Mouse (Mus musculus): ENCODE measurements around the gene Chd2.
"Not testable (repeated sequence)": the region's sequence is repeated elsewhere in the genome, so short reads cannot be mapped to it uniquely, and the experiment has no call there.

The Chd2 gene

DNA sequence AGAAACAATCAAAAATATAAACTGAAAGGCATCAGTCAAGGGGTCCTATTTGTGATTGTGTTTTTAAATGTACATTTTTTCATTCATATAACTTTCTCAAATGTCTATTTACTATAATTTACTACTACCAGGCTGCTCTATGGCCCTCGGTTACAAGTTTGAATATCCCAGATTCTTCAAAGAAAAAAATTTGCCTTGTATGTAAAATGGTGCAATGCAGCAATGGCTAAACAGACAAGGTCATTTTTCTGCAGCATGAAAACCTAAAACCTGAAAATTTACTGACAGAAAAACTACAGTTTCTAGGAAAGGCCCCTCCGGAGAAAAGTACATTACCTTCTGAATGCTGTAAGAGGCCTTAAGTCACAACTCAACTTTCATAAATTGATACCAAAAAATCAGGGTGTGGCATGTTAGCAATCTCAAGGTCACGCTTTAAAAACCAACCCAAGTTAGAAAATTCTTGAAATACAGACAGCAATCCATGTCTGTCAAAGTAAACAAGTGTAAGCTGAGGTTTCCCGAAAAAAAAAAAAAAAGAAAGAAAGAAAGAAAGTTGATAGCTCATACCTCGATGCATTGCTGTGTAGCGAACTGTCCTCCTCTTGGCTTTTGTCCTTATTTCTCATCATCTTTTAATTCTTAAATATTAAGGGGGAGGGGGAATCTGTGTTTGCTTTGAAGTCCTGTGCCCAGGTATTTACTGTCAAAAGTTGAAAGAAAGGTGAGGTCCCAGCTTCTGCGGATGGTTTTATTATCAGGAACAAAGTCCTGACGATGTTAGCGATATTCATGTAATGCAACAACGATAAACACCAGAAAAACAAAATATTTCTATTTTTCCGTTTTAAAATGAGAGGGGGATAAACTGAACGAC is 1.2 kb downstream of the Chd2 start:
- DNase-seq (ENCODE audit: low spot score in 2 of 2), result no peak

DNA sequence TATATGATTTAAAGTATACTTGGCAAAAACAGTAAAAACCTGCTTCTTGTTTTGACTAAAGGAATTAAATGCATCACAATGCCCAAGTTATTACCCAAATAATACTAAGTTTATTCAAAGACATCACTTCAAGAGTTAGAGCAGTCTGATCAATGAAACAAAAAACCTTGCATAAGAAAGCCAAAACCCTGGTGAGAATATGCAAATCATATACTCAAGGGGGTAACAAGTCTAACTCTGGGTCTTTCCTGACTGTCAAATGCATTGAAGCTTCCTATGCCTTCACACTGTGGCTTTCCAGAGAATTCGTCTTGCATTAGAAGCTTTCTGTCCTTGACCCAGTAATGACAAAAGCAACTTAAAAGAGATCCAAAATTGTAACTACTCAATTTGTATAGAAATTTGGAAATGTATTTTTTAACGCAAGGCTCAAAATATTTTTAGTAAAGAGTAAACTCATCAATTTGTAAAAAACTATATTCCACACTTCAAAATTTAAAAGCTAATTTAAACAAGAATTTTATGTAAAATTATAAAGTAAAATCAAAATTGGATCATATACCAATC is 2.4 kb downstream of the Chd2 start:
- DNase-seq (ENCODE audit: low spot score in 2 of 2), result no peak

DNA sequence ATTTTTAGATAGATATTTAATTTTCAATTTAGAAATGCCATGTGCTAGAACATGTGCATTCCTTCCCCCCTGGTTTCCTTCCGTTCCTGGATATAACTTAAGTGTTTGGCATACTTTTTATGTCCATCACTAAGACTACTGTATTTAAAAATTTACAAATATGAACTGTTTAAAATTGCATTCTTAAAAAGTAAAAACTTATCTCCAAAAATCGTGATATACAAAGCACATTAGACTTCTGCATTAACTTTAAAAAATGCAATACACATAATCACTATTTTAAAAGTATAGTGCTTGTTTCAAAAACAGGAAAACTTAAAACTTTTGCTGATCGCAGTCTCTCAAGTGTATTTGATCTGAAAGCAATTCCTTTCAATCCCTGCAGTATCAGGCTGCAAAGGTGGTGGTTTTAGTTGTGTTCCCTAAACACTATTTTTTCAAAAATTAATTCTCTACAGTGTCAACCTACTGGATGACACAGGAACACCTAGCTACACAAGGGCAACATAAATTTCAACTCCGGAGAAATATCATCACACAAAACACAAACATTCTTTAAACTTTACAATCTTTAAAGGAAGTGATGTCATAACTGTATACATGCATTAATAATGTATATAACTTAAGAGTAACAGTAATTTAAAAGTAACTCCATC is 3.1 kb downstream of the Chd2 start:
- DNase-seq (ENCODE audit: low spot score in 2 of 2), result no peak

DNA sequence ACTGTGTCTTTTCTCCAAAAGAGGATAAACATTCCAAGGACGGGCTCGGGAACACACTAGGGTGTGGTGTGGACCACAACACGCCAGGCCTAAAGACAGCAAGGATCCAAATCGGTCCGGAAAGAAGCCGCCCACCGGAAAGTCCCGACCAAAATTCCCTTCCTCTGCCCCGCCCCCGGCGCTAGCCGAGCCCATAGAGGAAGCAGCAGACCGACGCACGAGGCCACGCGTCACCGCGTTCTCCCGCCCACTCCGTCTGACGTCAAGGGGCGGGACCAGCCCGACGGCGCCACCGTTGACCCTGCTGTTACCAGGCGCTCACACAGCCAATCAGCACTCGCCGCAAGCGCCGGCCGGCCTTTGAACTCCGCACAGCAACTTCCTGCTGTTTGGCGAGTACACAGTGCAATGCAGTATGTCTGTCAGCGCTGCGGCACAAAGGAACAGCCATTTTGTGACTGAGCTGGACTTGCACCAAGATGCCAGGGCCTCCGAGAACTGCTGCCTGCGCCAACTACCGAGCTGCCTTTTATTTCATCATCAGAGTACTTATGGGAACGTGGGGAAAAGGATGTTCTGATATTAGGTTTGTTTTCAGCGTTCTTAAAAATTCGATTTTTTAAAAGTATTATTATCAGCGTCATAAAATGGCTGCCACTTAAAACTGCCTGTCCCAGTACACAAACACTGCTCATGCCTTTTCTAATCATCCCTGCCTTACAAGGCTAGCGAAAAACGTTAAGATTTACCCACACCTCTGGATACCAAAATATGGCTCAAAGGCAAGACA is 3.8 kb downstream of the Chd2 start:
- DNase-seq (ENCODE audit: low spot score in 2 of 2), result peak; percentile 100

DNA sequence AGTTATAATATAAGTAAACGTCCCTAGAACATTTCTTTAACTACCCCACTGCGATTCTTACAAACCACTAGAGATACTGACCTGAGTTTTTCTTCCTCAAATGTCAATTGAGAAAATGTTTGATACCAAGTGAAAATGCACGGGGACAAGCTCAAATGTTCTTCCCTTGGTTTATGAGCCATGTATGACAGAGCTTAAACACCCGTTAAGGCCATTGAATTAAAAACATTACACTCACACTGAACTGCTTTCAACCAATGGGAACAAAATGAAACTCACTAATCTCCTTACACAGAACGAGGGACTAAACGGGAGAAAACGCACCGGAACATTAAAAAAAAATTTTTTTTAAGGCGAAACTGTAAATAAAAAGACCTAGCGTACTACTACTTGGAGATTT is 4.4 kb downstream of the Chd2 start:
- no peak for DNase-seq (ENCODE audit: low spot score in 2 of 2)

DNA sequence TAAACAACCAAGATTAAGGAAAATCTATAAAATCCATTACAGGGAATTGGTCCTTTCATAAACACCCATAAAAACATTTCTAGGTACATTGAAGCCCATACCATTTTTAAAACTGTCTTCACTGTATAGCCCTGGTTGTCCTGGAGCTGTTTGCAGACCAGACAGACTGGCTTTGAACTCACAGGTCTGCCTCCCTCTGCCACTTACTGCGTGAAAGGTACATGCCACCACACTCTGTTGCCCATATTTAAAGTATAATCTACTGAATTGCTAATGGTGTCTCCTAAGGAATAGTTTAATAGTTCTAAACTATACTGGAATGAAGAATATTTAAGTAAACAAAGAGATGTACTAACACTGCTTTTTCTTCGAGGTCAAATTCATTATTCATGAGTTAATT is 5.1 kb downstream of the Chd2 start:
- no peak for DNase-seq (ENCODE audit: low spot score in 2 of 2)

DNA sequence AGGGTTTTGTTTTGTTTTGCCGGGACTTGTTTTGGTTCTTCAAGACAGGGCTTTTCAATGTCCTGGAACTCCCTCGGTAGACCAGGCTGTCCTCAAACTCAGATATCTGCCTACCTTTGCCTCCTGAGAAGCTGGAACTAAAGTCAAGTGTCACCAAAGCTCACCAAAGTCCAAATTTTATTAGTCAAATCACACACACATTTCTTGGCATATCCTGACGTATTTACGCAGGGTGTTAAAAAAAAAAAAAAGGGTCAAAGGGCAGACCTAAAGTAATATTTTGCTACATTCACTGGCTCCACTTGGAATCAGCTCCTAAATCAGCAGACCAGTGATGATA is 5.8 kb downstream of the Chd2 start:
- no peak for DNase-seq (ENCODE audit: low spot score in 2 of 2)

DNA sequence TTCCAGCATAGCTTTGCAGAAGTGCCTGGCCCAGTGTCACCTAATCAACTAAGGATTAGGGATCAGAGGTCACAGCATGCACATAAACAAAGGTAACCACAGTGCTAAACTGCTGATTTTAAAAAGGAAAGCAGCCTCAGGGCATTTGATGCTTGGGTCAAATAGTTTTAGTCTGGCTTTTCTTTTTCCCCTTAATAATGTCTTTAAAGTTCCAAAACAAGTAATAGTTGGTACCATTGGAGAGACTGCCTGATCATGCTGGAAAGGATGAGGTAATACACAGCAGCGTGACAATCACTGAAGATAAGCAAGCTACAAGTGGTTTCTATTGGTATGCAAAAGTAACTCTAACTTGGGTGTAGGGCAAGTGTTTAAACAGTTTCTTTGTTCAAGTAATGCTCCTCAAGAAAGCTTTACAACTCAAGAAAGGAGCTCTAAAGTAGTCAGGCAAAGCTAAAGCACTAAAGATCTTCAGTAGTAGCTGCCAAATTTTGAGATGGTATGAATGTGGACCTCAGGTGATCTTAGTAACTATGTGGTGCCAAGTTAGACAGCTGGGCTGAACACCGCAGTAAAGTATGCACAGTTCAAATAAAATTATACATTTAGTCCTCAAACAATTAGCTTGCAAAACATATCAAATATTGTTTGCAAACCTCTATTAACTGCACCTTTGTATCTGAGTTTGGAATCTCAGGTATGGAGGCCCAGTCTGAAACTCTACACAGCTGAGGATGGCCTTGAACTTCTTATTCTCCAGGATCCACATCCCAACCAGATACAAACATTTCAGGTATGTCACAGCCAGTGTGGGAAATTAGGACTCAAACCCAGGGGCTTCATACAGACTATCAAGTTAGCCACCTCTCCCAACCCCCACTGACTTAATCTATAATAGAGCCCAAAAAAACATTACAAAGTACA is 6.4 kb downstream of the Chd2 start:
- DNase-seq (ENCODE audit: low spot score in 2 of 2), result no peak

DNA sequence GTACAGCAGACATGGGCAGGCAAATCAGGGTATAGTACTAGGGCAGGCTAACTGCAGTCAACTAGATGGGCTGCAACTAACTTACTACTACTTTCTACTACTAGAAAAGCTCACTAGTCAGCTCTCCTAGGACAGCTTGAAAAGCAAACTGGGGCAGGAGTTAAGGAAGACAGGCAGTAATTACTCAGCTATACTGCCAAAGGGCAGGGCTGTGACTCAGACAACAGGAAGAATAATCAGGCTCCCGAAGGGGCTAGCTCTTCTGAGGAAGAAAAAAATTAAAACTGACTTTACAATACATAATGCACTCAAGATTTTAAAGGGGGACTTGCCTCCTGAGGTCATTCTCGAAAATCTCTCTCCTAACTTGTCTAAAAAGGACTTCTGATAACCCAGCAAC is 8.2 kb downstream of the Chd2 start:
- DNase-seq (ENCODE audit: low spot score in 2 of 2), result no peak

DNA sequence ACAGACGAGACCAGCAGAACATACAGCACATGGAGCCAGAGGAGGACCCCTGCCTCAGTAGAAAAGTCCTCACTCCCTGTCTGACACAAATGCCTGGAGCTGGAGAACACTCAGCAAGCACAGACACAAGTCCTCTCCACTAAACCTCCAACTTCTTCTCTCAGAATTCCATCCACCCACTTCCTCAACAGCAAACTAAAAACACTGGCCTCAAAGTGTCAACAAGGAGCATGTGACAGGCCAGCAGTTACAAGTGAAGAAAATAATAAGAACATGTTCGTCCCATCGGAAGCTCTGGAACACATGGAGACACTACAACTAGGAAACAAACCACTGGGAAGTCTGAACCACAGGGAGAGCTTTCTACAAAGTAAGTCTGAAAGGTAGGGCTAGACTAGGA is 8.7 kb downstream of the Chd2 start:
- DNase-seq (ENCODE audit: low spot score in 2 of 2), result no peak

DNA sequence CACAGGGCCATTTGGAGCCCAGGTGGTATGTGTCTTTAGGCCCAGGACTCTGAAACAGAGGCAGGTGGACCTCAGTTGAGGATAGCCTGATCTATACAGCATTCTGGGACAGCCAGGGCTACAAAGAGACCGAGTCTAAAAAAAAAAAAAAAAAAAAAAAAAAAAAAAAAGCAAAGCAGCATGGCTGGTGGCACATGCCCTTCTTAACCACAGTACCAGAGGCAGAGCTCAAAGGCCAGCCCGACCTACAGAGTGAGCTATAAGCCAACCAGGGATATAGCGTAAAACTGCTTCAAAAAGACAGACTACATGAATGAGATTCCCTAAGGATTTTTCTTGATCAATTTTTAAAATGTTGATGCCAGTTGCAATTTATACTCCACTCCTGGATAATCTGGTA is 9.5 kb downstream of the Chd2 start:
- no peak for DNase-seq (ENCODE audit: low spot score in 2 of 2)

DNA sequence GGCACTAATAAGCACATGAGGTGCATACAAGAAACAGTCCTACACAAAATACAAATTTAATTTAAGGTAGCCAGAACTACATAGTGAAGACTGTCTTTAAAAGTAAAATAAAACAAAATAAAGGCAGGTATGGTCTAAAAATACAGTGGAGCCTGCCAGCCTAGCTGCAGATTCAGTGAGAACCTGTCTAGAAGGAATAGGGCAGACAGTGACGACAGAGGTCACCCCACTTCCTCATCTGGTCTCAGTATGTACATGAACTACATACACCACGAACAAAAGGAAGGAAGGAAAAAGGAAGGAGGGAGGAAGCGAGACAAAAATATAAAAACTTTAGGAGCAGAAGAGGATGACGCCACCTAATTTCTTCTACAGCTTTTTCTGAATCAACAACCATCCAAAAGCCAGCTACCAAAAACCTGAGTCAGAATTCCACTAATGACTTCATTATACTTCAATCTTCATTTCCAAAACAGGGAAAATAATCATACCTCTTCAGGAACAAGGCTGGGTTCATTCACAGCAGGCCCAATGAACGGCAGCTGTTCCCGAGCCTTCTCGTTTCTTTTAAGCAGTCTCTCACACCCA is 10.0 kb downstream of the Chd2 start:
- no peak for DNase-seq (ENCODE audit: low spot score in 2 of 2)

DNA sequence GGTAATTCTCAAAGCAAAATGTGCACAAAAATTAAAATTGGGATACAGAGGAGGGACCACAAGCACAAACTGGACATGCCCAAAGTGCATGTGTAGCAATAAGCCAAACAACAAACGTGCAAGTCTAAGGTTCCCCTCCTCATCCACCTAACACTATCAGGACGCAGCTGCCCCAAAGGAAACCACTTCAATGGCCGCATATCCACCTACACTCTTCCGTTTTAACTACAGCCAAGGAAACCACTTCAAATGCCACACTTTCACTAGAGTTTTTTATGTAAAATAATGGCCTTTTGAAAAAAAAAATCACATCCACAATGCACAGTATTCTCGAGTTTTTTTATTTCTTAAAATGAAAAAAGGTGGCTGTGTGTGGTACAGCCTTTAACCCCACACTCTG is 10.8 kb downstream of the Chd2 start:
- DNase-seq (ENCODE audit: low spot score in 2 of 2), result no peak

DNA sequence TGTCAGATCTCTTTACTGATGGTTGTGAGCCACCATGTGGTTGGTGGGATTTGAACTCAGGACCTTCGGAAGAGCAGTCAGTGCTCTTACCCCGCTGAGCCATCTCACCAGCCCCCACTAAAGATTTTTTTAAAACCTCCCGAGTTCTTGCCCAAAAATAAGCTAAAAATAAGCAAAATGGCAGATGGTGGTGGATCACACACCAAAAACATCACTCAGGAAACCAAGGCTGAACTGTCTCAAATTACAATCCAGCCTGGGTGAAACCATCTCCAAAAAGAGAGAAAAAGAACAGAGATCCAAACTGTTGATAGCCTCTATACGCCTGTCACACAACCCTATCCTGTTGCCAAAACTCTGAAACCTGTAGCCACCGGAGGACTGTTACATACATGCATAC is 11.5 kb downstream of the Chd2 start:
- DNase-seq (ENCODE audit: low spot score in 2 of 2), result no peak

DNA sequence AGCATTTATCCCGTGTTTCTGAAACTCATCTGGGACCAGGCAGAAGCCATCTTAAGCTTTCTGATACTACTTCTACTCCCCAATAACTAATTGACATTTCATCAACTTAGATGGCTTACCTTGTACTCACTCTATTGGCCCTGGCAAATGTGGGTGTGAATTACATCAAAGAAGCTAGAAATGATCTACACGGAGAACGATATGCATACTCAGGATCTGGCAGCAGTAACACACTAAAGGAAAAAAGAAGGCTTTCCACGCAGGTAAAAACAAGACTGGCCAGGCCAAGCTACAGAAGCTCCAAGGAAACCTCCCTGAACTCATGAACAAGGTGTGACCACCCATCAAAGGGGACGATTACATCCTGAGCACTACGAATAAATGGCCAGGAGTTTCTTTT is 12.4 kb downstream of the Chd2 start:
- no peak for DNase-seq (ENCODE audit: low spot score in 2 of 2)

DNA sequence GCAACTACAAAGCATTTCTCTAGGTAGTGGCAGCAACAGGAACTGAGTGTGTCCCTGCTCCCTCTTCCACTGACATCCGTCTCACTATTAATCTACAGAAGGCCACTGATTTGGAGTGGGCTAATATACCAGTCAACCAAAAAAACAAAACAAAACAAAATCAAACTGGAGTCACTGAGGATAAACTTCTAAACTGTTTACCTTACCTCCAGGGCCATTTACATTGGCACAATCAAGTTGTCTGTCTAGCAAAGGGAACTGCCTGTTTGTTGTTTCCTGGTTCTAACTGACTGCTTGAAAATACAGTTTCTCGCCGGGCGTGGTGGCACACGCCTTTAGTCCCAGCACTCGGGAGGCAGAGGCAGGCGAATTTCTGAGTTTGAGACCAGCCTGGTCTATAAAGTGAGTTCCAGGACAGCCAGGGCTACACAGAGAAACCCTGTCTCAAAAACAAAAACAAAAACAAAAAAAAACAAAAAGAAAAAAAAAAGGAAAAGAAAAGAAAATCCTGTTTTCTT is 13.2 kb downstream of the Chd2 start:
- not testable (repeated sequence) for DNase-seq (ENCODE audit: low spot score in 2 of 2)

DNA sequence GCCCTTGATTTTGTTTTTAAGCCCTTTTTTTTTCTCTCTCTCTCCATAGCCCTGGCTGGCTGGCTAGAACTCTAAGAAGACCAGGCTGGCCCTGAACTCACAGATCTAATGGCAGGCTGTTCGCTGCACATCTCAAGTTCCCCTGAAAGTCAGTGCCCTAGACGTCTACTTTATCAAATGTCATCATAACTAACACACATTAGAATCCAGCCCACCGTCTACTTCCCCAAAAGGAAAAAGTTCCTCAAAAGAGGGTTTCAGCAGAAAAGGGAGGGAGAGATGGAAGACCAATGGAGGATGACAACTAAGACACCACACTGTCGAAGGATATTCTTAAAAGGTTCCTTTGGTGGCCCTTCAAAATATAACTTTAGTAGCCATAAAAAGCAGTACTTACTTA is 14.4 kb downstream of the Chd2 start:
- no peak for DNase-seq (ENCODE audit: low spot score in 2 of 2)

DNA sequence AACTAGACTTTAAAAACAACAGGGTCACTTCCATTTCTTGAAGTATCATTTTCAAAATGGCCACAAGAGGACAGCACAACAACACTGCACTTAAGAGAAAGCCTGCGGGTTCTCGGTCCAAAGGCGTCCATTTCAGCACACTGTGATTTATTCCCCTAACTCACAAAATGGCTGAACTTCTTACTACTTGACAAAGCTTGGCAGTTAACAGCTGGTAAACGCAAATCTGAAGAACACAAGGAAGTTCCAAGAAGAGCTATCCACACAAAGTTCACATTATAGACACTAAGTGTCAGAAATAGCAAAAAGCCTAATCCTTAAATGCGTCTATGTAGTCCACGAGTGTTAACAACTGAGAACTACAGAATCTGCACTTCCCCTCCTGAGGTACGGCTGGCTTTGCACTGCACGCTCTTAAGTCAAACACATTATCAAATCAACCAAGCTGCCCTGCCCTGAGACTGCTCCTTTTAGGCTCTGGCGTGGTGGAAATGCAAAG is 17.1 kb downstream of the Chd2 start:
- DNase-seq (ENCODE audit: low spot score in 2 of 2), result no peak

DNA sequence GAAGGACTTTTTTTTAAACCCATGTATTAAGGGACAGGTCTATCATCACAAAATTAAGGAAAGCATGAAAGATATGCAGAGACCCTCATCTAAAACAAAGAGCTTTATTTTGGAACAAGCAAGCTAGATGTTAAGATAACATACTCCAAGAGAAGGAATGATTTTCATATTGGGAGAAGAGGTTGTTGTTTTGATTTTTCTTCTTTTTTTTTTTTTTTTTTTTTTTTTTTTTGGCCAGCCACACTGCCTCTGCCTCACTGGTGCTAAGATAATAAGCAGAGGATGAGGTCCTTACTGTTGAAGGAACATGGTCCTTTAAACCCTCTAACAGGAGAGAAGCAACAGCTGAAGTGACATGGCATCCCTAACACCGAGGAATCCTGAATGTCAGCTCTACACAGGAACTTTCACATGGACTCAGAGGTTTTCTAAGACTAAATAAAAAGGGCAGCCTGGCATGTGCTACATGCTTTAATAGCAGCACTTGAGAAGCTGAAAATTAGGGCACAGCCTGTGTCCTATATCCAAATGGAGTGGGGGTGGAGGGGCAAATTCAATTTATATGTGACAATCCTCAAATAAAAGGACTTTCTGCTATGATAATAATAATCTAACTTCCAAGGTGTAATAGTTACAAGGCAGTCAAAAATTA is 17.9 kb downstream of the Chd2 start:
- DNase-seq (ENCODE audit: low spot score in 2 of 2), result no peak

DNA sequence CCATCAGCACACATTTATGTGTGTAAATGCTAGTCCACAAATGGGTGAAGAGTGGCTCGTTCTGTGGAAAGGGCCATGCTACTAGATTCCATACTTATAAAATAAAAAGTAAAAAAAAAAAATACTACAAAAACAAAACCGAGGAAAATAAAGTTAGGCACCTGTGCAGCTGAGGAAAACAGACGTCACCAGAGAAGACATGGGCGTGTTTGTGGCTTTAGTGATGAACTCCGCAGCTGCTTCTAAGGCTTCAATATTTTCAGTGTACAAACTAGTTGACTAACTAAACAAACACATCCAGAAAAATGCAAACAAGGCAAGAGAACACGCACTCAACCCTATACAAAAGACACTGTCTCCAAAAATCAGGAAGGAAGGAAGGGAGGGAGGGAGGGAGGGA is 18.4 kb downstream of the Chd2 start:
- no peak for DNase-seq (ENCODE audit: low spot score in 2 of 2)

Data from urinary bladder, adult 18-20 months (tissue).